Mouse (Mus musculus) spleen, adult 10 weeks (tissue): Measurements from ENCODE around the gene Aph1a. TPM values are rescaled to one million over a fixed set of nuclear protein-coding genes. Genes with fewer than 3 reads are reported as not detected.

Source experiments
- polyA plus RNA-seq: library from polyadenylated mRNA; stranded (reverse); fragments of 350-450 nt; fragmentation: Illumina TruSeq; extraction: RNeasy Lipid Tissue Mini Kit (QIAGEN cat#74804); gene quantifications from one replicate; pipeline ENCODE4 v1.2.3, GENCODE M21; 2015; ENCODE audit warnings: low replicate concordance; ENCODE audit not compliant: insufficient read depth

Gene Aph1a
- 51.8 TPM for polyA plus RNA-seq

DNA sequence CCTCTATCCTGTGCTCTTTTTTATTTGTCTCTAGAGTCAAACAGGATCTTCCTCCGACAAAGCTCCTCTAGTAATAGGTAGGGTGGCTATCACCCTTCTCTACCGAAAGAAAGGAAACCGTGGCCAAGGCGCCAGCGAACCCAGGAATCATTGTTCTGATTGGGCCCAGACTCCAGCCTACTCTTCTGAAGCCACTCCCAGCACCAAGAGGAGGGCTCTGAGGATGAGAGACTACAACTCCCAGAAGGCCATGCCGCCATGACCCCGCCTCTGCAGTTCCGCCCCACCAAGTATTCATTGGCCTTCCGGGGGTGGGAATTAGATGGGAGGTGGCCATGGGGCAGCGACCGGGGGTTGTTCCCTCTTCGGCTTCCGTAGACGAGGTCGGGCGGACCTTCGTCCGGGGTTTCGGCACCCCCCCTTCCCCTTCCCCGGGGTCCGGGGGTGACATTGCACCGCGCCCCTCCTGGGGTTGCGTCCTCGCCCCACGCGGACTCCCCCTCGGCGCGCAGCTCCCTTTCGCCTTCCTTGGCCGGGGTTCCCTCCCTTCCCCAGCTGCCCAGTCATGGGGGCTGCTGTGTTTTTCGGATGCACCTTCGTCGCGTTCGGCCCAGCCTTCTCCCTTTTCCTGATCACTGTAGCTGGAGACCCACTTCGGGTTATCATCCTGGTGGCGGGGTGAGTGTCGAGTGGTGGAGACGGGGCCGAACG, at the start of gene Aph1a:
Aph1a (plus strand) TSS at position 364 of the 711 bp plus-strand sequence.

DNA sequence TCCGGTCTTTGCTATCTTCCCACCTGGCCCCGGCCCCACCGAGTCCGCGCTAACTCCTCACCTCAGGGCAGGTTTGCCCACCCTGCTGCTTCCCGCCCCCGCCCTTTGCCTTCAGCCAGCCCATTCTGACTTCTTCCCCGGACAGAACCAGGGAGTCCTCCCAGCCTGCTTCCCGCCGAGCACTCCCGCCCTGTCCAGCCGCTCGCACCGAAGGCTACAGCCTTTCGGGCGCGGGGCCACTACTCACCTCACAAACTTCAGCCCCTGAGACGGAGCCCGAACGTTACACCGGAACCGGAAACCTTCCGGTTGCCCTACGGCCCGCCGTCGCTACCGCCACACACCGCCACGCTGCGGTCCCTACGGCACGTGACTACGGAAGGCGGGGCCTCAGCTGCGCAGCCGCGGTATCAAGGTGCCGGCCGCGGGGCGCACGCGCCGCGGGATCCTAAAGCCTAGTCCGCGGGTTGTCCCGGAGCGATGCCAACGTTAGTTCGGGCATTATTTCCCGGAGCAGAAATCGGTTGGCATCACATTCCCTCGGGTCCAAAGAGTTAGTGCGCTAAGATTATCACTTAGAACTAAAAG, 38.2 kb upstream of the Aph1a start, which contains the start of gene Prpf3:
Prpf3 (minus strand) TSS at position 384 of the 588 bp plus-strand sequence.

DNA sequence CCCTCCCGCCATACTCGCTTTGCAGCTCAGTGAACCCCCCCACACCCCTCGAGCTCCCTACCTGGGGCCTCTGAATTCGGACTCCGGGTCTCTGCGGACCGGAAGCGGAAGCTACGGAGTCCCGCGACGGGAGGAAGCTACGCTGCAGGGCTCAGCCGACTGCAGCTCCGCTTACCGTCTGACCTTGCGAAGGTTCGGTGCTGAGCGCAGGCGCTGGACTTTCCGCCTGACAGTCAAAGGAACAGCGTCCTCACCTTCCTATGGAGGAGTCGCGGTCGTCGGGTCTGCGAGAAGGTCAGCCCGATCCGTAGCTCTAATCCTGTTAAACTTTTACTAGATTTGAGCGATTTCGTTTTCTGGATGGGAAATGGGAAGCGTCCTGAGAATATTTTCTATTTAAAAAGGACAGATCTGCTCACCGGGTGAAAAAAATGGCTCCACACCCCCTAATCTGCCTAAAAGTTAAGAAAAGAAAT, 22.3 kb upstream of the Aph1a start, which contains the start of gene Mrps21:
Mrps21 (minus strand) TSS at position 128 of the 476 bp plus-strand sequence.

DNA sequence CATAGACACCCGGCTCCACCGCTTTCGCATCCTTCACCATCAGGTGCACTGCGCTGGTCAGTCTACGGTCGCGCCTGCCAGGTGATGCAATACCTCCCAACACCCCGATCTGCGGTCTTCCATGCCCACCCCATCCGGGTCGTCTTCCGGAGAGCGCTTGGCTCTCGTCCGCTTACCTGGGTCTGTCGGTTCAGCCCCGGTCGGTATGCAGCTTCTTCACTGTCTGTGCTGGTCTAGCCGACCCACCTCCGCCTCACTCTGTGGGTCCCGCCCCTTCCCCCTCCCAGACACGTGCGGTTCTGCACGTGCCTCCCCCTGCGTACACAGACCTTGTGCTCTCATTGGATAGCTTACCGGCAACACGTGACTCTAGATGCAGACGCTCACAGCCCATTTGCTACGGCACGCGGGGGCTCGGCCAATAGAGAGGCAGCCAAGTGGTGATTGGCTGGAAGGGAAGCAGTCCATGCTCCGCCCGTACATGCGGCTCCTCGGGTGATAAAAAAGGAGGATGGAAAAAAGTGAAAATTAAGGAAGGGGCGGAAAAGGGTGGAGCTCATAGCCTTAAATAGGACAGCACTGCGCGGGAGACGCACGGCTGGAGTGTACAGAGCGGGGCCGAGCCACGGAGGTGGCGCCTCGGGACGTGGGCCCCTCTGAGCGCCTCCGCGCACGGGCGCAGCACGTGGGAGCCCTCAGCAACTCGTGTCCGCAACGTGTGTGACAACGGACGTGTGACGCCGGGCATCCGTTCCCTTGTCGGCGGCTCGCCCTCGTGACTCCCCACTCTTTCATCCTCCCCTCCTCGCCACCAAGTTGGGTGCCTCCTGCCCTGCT, 11.6 kb upstream of the Aph1a start, which contains the start of gene Ciart:
Ciart (minus strand) TSS at position 273 of the 837 bp plus-strand sequence.

DNA sequence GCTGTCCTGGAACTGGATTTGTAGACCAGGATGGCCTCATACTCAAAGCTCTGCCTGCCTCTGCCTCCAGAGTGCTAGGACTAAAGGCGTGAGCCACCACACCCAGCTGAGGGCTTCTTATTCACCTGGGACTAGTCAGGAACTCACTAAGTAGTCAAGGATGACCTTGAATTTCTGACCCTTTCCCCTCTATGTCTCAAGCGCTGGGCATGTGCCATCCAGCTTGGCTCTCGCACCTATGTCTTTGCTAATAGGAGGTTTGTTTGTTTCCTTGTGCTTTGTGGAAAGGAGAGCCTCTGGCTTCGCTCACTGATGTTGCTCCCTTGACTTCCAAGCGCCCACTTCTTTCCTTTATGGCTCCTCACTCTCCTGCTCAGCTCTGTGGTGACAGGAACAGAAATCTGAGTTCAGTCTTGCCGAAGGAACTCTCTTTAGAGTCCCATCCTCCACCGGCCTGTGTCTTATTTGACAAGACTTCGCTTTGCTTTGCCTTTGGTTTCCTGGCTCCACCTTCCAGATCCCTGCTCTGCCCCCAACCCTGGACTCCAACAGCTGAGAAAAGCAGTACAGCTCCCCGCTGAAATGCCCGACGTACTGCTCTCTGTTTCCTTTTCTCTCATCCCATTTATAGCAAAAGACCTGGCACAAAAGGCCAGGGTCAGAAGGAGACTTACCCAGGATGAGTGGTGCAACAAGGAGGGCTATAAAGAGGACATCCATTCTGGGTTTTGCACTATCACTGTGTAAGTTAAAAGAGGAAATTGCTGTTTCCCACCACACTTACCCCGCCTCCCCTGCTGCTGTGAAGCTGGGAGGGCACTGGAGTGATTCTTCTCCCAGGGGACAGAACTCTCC, 2.3 kb upstream of the Aph1a start, which contains the start of gene BC028528:
BC028528 (minus strand) TSS at position 795 of the 855 bp plus-strand sequence.

DNA sequence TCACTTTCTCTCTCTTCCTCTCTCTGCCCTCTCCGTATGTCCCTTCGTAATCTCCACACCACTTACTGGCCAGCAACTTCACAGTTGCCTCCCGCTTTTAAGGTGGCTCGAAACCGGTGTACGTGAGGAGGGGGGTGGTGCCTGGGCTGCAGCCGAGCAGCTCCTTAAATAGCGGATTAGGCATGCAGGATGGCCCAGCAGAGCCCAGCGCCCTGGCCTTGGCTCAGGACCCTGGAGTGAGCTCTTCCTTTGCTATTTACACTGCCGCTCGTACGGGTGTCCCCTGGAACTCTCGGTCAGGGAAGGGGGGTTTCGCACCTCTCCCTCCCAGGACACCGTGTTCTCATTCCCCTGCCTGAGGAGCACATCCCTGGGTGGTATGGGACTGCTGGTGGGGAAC, 10.8 kb downstream of the Aph1a start, which contains the start of gene Car14:
Car14 (minus strand) TSS at position 124 of the 400 bp plus-strand sequence.

DNA sequence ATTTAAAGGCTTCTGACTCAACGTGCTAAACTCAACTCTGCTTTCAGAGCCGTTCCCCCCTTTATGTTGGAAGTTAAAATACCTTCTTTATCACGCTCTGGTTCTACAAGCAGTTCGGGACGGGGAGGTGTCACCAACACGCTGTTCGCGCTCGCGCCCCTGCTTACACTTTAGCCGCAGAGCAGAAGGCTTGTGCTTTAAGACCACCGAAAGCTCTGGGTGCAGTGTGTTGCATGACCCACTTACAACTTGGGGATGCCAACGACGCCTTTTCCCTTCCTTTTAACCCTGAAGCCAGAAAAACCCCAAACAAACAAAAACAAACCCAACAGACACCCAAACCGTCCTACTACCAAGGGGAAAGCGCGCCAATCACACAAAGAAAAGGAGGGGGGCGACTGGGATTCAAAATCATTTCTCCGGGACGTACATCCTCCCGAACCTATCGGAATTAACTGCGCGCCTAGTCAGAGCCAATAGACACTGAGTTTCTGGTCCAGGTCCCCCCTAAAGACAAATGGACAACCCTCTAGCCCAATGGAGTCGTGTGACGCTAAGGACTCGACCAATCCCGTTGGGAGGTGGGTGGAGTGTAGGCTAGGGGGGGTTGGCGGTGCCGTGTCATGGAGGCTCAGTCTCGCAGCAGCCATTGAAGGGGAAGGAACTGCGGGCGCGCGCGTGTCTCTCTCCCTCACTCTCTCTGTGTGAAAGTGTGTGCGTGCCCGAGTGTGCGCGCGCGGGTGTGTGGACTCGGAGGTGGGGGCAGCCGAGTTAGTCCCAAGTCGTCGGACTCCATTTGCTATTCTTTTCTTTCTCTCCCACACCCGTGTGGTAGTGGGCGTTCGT, 35.1 kb downstream of the Aph1a start, which contains the start of gene Anp32e:
Anp32e (plus strand) TSS at position 589 of the 846 bp plus-strand sequence.

Other genes starting within 250 kb of the Aph1a start
- 594 TPM for gene Mcl1, start 235.2 kb upstream of the Aph1a start, polyA plus RNA-seq
- gene Adamtsl4, start 206.1 kb upstream of the Aph1a start, polyA plus RNA-seq, result 2.2 TPM
- 22.0 TPM for gene Ecm1, start 154.4 kb upstream of the Aph1a start, polyA plus RNA-seq
- 43.4 TPM for gene Tars2, start 133.8 kb upstream of the Aph1a start, polyA plus RNA-seq
- gene Rprd2, start 75.1 kb upstream of the Aph1a start, polyA plus RNA-seq, result 42.6 TPM
- gene Prpf3, start 38.1 kb upstream of the Aph1a start, polyA plus RNA-seq, result 62.6 TPM
- gene Mrps21, start 22.4 kb upstream of the Aph1a start, polyA plus RNA-seq, result 111 TPM
- 3.2 TPM for gene Ciart, start 11.7 kb upstream of the Aph1a start, polyA plus RNA-seq
- 124 TPM for gene BC028528, start 2.0 kb upstream of the Aph1a start, polyA plus RNA-seq
- not detected for gene Car14, start 10.7 kb downstream of the Aph1a start, polyA plus RNA-seq
- 154 TPM for gene Anp32e, start 35.3 kb downstream of the Aph1a start, polyA plus RNA-seq
- gene Plekho1, start 102.0 kb downstream of the Aph1a start, polyA plus RNA-seq, result 109 TPM
- 36.0 TPM for gene Vps45, start 164.5 kb downstream of the Aph1a start, polyA plus RNA-seq
- 20.5 TPM for gene Otud7b, start 210.6 kb downstream of the Aph1a start, polyA plus RNA-seq